Mouse (Mus musculus): ENCODE results near the gene Igsf8.

Gene Igsf8

DNA sequence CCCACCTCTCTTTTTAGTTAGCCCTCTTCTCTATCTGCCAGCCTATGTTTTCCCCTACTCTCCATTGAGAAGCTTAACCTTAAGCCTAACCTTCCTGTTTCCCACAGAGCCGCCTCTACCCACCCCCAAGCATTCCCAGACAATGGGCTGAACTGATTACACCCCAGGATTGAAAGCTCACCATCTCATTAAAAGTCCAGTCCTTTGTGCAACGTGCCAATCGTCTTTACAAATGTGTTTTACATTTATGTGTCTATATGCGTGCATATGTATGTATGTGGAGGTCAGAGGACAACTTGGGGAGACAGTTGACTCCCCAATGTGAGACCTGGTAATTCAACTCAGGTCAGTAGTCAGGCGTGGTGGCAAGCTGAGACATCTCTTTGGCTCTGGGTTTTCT is 61.9 kb downstream of the Igsf8 start:
- DNase-seq (ENCODE audit: low spot score in 2 of 2): no peak

DNA sequence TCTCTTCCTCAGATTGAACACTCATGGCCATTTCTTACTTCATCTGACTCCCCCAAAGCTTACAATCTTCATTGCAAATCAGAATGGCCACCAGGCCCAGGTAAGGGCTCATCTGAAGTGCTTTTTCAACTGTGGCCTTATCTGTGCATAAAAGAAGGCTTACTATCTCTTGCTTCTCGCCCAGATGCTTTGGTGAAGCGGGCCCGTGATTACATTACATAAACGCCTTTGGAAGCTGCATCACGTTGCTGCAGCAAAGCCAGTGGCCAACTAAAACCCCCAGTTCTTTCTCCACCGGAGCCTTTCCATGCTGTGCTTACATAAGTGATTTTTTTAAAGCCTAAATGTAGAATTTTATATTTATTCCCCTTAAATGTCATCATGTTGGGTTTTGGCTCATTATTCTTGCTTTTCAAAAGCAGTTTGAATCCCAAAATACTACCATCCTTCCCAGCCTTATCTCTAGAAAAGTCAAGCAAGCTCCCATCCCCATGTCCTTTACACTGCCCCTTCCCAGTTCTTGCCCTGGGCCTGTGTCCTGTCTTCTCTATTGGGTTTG is 62.4 kb downstream of the Igsf8 start:
- peak; percentile 81 to 82 for DNase-seq (ENCODE audit: low spot score in 2 of 2)

DNA sequence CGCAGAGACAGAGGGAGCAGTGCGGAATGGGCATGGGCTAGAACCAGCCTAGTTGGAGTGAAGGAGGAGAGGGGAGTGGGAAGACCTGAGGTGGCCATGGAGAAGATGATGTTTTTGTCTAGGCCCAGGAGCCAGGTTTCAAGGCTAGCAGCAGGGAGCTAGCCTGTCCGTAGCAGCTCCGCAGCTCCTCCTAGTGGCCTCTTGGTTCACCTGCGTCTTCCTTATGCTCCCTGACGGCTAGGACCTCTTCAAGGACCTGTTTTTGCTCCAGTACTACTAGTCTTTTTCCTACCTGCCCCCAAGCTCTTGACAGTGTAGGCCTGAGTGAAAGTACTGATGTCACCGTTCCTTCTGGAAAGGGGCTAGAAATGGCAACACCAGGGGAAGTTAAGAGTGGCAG is 63.3 kb downstream of the Igsf8 start:
- peak; percentile 85 for DNase-seq (ENCODE audit: low spot score in 2 of 2)

DNA sequence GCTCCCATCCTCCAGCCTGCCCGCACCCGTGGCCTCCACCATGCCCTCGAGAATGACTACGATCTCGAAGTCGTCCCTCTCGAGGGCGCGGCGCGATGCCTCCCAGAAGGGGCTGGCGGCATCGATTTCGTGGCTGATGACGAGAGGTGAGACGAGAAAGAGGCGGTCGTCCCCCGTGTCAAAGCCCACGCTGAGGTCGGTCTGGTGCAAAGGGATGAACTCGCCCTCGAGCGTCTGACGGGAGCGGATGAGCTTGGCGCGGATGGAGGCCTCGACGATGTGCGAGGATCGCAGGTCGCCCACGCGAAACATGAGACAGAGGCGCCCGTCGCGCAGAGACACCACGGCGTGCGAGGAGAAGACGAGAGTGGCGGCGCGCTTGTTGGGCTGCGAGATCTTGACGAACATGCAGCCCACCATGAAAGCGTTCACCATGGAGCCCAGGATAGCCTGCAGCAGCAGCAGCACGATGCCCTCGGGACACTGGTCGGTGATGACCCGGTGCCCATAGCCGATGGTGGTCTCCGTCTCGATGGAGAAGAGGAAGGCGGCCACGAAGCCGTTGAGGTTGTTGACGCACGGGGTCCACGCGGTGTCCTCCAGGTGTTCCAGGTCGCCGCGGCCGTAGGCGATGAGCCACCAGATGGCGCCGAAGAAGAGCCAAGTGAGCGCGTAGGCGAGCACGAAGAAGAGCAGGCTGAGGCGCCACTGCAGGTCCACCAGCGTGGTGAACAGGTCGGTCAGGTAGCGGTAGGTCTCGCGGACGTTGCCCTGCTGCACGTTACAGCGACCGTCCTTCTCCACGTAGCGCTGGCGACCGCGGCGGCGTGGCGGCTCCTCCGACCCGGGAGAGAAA is 64.5 kb downstream of the Igsf8 start:
- DNase-seq (ENCODE audit: low spot score in 2 of 2): peak; percentile 67 to 79

DNA sequence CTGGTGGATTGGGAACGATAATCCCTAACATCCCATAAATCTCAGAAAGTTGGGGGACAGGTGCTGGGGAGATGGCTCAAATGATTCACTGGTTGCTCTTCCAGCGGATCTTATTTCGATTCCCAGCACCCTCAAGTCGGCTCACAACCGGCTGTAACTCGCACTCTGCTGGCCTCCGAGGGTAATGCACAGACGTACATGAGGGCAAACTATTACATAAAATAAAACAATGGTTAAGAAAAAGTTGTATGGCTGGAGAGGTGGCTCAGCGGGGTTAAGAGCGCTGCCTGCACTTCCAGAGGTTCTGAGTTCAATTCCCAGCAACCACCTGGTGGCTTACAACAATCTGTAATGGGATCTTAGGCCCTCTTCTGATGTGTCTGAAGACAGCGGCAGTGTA is 65.2 kb downstream of the Igsf8 start:
- DNase-seq (ENCODE audit: low spot score in 2 of 2): no peak

DNA sequence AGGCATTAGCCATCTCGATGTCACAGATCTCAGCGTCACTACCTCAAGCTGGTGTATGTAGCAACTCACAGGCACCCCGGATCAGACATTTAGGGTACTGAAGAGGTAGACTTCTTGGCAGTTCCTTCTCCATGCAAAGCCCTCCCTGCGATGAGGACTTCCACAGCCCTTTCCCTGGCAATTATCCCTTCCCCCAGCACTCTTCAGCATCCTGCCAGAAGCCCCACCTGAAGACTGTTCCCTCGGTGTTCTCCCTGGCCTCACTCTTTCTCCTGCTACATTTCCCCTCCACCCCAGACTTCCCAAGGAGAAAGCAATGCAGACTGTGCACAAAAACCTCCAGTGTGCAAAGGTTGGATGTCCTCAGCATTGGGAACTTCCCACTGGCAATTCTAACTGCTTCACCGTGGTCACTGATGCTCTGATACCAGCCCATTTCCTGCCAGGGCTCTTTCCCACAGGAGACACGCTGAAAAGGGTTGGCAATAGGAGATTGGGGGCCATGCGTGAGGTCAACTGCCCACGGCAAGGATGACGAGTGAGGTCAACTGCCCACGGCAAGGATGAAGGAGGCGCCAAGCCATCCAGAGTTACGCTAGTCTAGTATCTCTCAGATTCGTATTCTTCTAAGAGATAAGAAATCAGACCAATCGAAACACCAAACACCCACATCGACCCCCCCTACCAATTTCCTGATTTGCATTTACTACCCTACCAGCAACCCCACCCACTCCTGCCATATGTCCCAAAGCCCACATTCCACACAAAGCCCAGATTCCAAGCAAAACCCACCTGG is 66.0 kb downstream of the Igsf8 start:
- peak; percentile 66 to 75 for DNase-seq (ENCODE audit: low spot score in 2 of 2)

DNA sequence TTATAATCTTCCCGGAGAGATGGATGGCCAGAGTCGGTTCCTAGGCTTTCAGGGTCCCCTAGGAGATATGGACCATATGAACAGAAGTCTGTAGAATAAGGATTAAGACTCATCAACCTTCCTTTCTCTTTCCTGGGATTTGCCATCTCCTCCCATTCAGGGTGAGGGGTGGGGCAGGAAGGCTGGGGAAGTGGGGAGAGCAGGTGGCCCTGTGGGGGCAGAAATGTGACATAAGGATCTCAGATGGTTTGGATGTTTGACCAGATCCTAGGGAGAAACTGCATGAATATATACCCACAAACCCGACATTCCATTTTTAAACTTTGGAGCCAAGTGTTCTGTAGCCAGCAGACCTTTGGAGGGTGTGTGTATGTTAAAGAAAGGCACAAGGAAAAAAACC is 66.6 kb downstream of the Igsf8 start:
- no peak for DNase-seq (ENCODE audit: low spot score in 2 of 2)

DNA sequence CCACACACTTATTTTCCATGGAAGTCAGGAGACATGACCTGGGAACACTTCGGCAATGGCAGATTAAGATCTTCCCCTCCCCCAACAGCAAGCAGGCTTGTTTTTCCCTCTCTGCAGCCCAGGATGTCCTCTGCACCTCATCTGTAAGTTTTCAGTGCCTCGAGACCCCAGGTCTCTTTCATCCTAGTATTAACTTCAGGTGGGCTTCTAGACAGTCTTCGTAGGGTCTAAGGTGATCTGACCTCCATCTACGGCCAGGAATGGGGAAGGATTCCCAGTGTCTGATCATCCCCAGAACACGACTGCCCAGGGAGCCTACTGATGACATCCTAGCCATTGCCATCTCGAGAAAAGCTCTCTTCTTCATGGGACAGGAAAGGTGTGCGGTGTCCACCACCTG is 67.0 kb downstream of the Igsf8 start:
- no peak for DNase-seq (ENCODE audit: low spot score in 2 of 2)

DNA sequence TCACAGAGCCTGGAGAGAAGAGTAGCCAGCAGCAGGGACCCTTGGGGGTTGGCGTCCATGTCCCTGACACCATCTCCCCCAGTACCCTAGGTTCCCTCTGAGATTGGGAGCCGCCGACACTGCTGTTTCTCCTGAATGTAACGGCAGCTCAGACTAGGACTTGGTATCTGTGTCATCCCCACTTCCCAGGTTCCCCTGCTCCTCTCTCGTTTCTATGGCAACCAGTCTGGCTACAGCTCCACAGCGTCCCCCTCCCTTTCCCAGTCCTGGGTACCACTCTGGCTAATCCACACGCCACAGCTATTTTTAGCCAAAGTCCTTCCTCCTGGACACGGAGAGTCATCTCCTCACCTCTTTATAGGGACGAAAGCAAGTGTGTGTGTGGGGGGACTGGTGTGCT is 67.7 kb downstream of the Igsf8 start, which contains the start of gene Kcnj9:
Kcnj9 (minus strand) TSS at position 188 of the 400 bp plus-strand sequence.
- DNase-seq (ENCODE audit: low spot score in 2 of 2): peak; percentile 84 to 87

DNA sequence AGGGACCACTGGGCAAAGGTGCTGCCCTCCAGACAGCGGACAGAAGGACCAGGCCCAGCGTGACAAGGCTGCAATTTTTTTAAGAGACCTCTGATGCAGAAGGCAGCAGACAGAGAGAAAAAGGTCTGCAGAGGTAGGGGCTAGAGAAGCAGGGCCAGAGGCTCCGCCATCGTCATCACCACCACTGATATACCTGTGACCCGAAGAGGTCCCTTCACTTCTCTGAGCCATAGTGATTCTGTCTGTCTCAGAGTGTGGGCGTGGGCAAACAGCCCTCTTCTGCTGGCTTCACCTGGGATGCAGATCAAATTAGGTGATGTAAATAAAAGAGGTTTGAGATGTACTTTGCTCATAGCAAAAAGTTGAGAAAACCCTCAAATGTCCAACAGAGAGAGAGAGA is 68.2 kb downstream of the Igsf8 start:
- DNase-seq (ENCODE audit: low spot score in 2 of 2): no peak

DNA sequence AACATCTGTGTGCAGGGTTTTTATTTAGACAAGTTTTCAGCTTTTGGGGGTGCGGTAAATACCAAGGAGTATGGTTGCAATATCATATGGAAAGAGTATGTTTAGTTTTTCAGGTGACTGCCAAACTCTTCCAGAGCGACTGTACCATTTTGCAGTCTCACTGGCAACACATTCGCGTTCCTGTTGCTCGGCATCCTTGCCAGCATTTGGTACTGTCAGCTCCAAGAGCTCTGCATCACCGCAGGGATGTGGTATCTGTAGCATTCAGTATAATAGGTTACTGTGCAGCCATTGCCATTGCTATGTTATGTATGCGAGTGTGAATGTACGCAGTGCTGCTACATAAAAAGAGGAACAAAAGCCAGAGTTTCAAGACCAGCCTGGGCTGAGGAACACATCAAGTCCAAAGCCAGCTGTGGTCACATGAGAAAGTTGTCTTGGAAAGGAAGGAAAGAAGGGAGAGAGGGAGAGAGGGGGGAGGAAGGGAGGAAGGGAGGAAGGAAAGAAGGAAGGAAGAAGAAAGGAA is 70.0 kb downstream of the Igsf8 start:
- peak in 1 of 2 experiments; percentile 26 for DNase-seq (ENCODE audit: low spot score in 2 of 2)

DNA sequence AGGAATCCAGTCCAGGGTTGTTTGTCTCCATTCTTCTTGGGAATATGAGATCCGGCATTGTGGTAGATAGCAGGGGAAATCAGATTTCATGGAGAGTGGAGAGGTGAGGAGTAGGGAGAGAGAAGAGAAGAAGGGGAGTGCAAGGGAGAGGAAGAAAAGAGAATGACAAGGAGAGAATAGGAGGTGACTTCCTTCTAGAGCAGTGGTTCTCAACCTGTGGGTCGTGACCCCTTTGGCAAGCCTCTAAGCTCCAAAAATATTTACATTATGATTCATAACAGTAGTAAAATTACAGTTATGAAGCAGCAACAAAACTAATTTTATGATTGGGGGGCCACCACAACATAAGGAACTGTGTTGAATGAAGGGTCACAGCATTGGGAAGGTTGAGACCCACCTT is 71.5 kb downstream of the Igsf8 start:
- DNase-seq (ENCODE audit: low spot score in 2 of 2): no peak

DNA sequence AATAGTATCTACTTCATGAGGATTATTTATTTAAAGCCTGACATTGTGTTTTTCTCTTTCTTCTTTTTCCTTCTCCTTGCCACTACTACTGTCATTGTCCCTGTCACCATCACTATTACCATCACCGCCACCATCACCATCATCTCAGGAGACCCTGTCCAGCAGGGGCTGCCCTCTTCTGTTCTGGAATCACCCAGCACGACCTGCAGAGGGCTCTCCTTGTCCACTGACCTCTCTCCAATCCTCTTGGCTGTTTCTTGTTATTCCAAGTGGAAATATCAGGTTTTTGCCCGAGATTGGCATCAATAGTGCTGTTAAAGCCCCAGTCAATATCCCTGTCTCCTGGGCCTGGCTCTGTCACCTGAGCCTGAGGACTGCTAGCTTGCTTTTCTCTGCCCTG is 72.1 kb downstream of the Igsf8 start:
- DNase-seq (ENCODE audit: low spot score in 2 of 2): no peak

DNA sequence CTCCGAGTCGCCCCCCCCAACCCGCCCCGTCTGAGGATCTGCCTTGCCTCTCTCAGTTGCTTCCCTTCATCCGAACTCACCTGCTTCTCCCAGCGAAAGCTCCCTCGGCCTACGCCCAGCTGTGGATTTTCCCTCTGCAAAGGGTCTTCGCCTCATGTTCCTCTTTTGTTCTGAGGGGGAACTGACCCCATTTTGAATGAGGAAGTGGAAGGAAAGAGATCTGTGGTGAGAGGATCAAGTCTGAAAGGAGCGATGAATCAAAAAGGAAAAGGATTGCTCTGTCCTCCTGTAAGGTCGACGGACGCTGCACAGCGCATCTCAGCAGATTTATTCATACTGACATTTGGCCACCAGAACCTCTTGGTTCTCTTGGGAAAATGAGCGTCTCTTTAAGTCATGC is 74.4 kb downstream of the Igsf8 start:
- DNase-seq (ENCODE audit: low spot score in 2 of 2): no peak

DNA sequence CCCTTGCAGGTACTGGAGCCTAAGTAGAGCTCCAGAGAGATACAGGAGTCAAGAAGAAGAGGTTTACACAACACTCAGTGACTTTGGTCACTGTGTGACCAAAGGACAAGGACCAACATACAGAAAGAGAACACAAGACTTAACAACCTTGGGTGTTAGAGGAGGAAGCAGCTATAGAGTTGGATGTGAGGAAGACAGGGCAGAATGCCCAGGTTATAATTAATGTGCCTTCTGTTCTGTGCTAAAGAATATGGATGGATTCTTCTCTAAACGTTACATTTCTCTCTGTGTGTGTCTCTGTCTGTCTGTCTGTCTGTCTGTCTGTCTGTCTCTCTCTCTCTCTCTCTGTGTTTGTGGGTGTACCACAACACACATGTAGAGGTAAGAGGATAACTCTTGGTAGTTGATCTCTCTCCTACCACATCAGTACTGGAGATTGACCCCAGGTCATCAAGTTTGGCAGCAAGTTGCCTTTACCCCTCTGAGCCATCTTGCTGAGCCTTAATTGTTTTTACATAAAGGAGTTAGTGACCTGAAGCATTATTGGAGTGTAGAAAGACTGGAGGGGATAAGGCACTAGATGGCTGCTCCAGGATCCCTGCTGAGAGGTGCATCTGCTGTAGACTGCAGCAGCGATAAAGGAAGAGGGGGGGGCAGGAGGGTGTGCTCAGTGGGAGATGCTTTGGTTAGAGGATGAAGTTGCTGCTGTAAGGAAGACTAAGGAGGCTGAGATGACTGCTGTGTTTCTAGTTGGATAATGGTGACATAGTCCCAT is 76.2 kb downstream of the Igsf8 start:
- no peak for DNase-seq (ENCODE audit: low spot score in 2 of 2)

DNA sequence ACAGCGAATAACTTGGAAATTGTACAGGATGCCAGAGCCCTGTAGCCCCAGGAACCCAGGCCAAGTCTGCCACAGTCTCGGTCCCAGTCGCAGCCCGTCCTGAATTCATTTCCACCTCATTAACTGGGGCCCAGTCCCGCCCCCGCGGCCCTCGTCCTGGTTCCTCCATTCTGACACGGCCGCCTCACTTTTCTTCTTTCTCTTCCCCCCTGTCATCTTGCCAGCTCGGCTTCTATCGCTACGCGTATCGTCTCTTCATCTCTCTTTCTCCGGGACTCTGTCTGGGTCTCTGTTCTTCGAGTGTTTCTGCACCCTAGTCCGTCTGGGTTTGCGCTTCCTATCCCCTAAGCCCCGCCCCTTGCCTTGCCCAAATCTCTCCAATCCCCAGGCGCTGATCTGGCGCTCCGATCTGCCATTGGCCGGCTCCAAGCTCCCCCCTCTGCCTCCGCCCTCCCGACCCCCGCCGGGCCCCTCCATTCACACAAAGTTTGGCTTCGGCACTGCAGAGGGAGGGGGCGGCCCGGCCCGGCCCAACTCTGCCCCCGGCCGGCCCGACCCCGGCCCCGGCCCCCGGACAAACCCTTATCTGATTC is 79.4 kb downstream of the Igsf8 start, which contains the start of gene Kcnj10:
Kcnj10 (plus strand) TSS at position 482 of the 593 bp plus-strand sequence.
- DNase-seq (ENCODE audit: low spot score in 2 of 2): peak; percentile 61 to 75

DNA sequence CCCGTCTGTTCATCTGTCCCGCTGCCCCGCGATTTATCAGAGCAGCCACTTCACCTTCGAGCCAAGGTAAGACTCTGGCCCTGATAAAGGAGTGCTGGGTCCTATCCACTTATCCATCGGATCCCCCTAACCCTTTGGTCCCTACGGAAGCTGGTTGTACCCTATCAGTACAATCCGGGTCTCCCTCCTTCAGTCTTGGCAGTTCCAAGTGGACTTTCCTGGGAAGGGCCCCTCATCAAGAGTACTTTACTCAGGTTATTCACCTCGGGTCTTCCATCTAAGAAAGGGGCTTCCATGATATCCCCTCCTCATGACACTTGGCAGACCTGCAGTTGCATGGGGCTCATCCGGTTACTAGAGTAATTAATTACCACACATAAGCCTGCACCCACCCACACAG is 79.9 kb downstream of the Igsf8 start:
- no peak for DNase-seq (ENCODE audit: low spot score in 2 of 2)

DNA sequence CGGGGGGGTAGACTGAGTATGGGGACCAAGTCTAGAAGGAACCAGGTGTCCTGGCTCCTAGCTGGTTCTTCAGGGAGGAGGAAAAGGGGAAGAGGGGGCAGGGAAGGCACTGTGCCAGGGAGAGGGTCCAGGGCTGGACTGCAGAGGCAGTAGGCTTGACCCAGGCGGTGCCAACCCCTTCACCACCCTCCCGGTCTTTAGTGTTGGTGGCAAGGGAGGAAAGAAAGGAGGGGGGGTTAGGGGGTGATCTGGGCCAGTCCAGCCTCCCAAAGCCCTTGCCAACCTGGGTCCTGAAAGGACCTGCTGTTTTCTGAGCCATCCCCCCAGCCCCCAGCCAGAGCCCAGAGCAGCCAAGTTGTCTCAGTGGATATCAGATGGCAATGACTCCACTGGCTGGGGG is 81.3 kb downstream of the Igsf8 start:
- DNase-seq (ENCODE audit: low spot score in 2 of 2): peak; percentile 37 to 62

DNA sequence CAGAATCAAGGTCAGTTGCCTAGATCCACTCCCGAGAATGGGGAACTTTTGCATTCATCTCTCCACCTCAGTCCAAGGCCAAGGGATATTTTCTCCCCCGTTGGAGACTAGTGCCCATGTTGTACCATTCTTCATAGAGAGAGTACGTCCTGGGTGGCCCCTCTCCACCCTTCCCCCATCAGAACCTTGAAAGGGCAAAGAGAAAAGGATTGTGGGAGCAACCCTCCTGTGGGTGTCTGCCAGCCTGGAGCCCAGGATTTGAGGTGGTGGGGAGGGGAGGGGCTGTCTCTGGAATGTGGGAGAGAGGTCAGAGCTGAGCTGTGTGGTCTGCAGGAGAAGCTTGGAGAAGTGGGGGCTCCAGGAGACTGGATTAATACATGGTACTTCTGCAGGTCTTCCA is 82.5 kb downstream of the Igsf8 start:
- DNase-seq (ENCODE audit: low spot score in 2 of 2): no peak

DNA sequence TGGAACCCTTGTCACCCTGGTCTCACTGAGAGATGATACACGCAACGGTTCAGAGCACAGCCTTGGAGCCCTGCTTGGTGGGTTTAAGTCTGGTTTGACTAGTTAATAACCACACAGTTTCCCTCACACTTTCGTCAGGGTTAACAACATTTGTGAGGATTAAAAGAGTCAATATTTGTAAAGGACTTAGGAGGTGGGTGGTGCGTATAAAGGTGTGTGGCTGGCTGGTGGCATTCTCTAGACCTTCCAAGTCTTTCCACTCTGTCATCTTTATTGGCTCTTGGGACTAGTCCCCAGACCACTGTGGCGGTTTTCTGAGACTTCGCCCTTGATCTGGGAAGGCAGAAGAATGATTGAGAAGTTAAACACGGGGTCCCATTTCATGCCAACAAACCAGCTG is 83.4 kb downstream of the Igsf8 start:
- DNase-seq (ENCODE audit: low spot score in 2 of 2): no peak

DNA sequence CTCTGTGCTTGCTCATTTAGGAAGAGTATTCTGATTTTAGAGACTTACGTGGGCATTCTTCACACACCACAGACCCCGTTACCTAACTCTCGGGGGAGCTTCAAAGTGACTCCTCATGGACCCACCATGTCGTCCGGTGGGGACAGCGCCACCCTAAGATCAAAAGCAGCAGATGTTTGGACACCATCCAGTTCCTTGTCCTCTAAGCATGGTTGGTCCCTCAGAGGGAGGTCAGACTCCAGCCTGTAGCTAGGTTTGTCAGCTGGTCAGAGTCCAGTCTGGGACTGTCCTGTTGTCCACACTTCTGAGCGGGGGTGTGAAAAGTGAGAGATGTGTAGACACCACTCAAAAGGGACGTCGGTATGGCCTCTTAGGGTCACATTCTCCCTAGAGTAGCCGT is 85.3 kb downstream of the Igsf8 start:
- no peak for DNase-seq (ENCODE audit: low spot score in 2 of 2)

All from right cerebral cortex, adult 2 months (tissue).